Mouse (Mus musculus) brain, embryonic 14.5 days (tissue): ENCODE data around the gene Ak7.

Experiments used
- CTCF ChIP-seq: fragments of 200-500 bp; IDR thresholded peaks from 2 replicates; pipeline ENCODE4 v1.5.1; 2012; ENCODE audit warnings: inconsistent platforms, mild to moderate bottlenecking, moderate library complexity, borderline replicate concordance; ENCODE audit not compliant: insufficient read depth, insufficient read length; ENCODE audit errors: extremely low read depth
- POLR2A ChIP-seq: fragments of 200-500 bp; IDR thresholded peaks from 2 replicates; pipeline ENCODE4 v1.6.1; 2012; ENCODE audit warnings: mild to moderate bottlenecking, inconsistent platforms, borderline replicate concordance; ENCODE audit not compliant: poor library complexity, insufficient read depth, insufficient read length, severe bottlenecking; ENCODE audit errors: extremely low read depth

- TF ChIP-seq POLR2A (no peak), CTCF (no peak)
Measured at GRCm38 (mm10) chr12:105757816-105758497, 52.2 kb downstream of the Ak7 start.
